Comparison of ENCODE assay signal across 36 mouse cellular contexts in genomic region chr4:149525170-149525569, GRCm38 (mm10). TPM values are rescaled to one million over a fixed set of nuclear protein-coding genes. Genes with fewer than 3 reads are reported as not detected.
DNase-seq lines count a peak whose midpoint lies in the region; ATAC-seq and TF ChIP-seq lines count a peak whose summit lies in the region.
"Had no signal": no experiment of that assay in that cellular context is flagged by ENCODE, and none has a peak within 500 bp of the region (broad histone marks: within the 10 kb centered on the region; RNA-seq: fewer than 3 reads in every experiment).

No protein-coding gene starts in this region.

- peak overlapping the region; percentile 85 for H3K27ac ChIP-seq in heart, adult 2 months
- peak overlapping the region; percentile 46; the same call in 1 of the 2 replicates for H3K27ac ChIP-seq in heart, embryonic 15.5 days
- H3K27ac ChIP-seq in heart, postnatal 0 days (ENCODE audit: low read depth) = peak overlapping the region; percentile 76
- peak overlapping the region; percentile 43; the same call in 1 of the 2 replicates for H3K27ac ChIP-seq in stomach, embryonic 16.5 days (ENCODE audit: low read length)
- H3K27ac ChIP-seq in forebrain, embryonic 12.5 days = no peak overlapping the region
- H3K27ac ChIP-seq: forebrain, embryonic 15.5 days; hindbrain, embryonic 14.5 days; lung, embryonic 15.5 days had no signal

- peaks cover 2% of the 10 kb centered on the region; the same call in 1 of the 2 replicates for H3K79me2 ChIP-seq in heart, adult 2 months (replicated peaks; ENCODE audit: control insufficient read depth, insufficient read depth, low read length)

- H3K27me3 ChIP-seq in heart, adult 2 months (ENCODE audit: control insufficient read depth, insufficient read depth, low read length) = no peaks in the 10 kb centered on the region
- H3K27me3 ChIP-seq in heart, embryonic 15.5 days = no peaks in the 10 kb centered on the region
- no peaks in the 10 kb centered on the region for H3K27me3 ChIP-seq in heart, postnatal 0 days (ENCODE audit: control insufficient read depth, insufficient read depth, low read length)
- no peaks in the 10 kb centered on the region for H3K27me3 ChIP-seq in stomach, embryonic 16.5 days (ENCODE audit: control insufficient read depth, insufficient read depth, low read length)
- no peaks in the 10 kb centered on the region for H3K27me3 ChIP-seq in forebrain, embryonic 12.5 days
- H3K27me3 ChIP-seq: forebrain, embryonic 15.5 days; lung, embryonic 15.5 days; stomach, embryonic 15.5 days had no signal

- H3K4me2 ChIP-seq in heart, embryonic 15.5 days = no peak overlapping the region
- no peak overlapping the region for H3K4me2 ChIP-seq in heart, postnatal 0 days (ENCODE audit: low read depth, low read length)
- no peak overlapping the region for H3K4me2 ChIP-seq in stomach, embryonic 16.5 days (ENCODE audit: low read depth, low read length)
- no peak overlapping the region for H3K4me2 ChIP-seq in forebrain, embryonic 12.5 days
- H3K4me2 ChIP-seq: forebrain, embryonic 15.5 days; hindbrain, embryonic 14.5 days; liver, embryonic 11.5 days; lung, embryonic 15.5 days; midbrain, embryonic 11.5 days; stomach, embryonic 15.5 days had no signal

- H3K9ac ChIP-seq in heart, adult 2 months (ENCODE audit: low read depth, low read length) = no peak overlapping the region
- no peak overlapping the region for H3K9ac ChIP-seq in heart, embryonic 15.5 days
- no peak overlapping the region for H3K9ac ChIP-seq in heart, postnatal 0 days (replicated peaks; ENCODE audit: low read depth, low read length)
- no peak overlapping the region for H3K9ac ChIP-seq in stomach, embryonic 16.5 days (ENCODE audit: low read length)
- no peak overlapping the region for H3K9ac ChIP-seq in forebrain, embryonic 12.5 days
- H3K9ac ChIP-seq: forebrain, embryonic 15.5 days; hindbrain, embryonic 14.5 days; lung, embryonic 15.5 days; stomach, embryonic 15.5 days had no signal

- no peaks in the 10 kb centered on the region for H3K9me3 ChIP-seq in heart, embryonic 15.5 days (replicated peaks)
- no peaks in the 10 kb centered on the region for H3K9me3 ChIP-seq in heart, postnatal 0 days (replicated peaks; ENCODE audit: control insufficient read depth, low read length)
- H3K9me3 ChIP-seq in stomach, embryonic 16.5 days (replicated peaks; ENCODE audit: control insufficient read depth, low read length) = no peaks in the 10 kb centered on the region
- H3K9me3 ChIP-seq in forebrain, embryonic 12.5 days = no peaks in the 10 kb centered on the region
- H3K9me3 ChIP-seq: forebrain, embryonic 15.5 days; lung, embryonic 15.5 days; stomach, embryonic 15.5 days had no signal

- ATAC-seq in heart, embryonic 15.5 days (replicated peaks; ENCODE audit: insufficient number of reproducible peaks, insufficient read depth, low FRiP score, low read depth) = no peak
- no peak for ATAC-seq in heart, postnatal 0 days (ENCODE audit: insufficient read depth, low read depth)
- ATAC-seq in stomach, embryonic 16.5 days (ENCODE audit: insufficient read depth, low FRiP score) = no peak
- ATAC-seq in forebrain, embryonic 12.5 days (ENCODE audit: low FRiP score) = no peak
- ATAC-seq: forebrain, embryonic 15.5 days; intestine, postnatal 0 days; midbrain, embryonic 16.5 days had no signal

- intact Hi-C loops in heart, adult 2 months (cut with DNase I) = no loop called here
- intact Hi-C loops in heart, postnatal 25 days (cut with DNase I) = no loop called here

- no peak for TF ChIP-seq POLR2A in heart, adult 2 months (IDR thresholded peaks at IDR 0.05; ENCODE audit: insufficient read depth, low read depth, low read length)

- TF ChIP-seq EP300 in heart, adult 2 months (IDR thresholded peaks at IDR 0.05; ENCODE audit: insufficient read depth, low read depth, low read length) = 0 out of 2 replicates have a peak, but pooled peaks have one; percentile 45
- TF ChIP-seq EP300 in heart, postnatal 0 days (IDR thresholded peaks at IDR 0.05; ENCODE audit: low read depth) = no peak

- no peak overlapping the region for H3K4me3 ChIP-seq in heart, adult 2 months
- no peak overlapping the region for H3K4me3 ChIP-seq in heart, embryonic 15.5 days
- H3K4me3 ChIP-seq in heart, postnatal 0 days (ENCODE audit: low read depth, low read length) = no peak overlapping the region
- H3K4me3 ChIP-seq in stomach, embryonic 16.5 days (replicated peaks; ENCODE audit: low read length) = no peak overlapping the region
- H3K4me3 ChIP-seq in forebrain, embryonic 12.5 days (replicated peaks) = no peak overlapping the region
- H3K4me3 ChIP-seq: forebrain, embryonic 15.5 days; lung, embryonic 15.5 days; stomach, embryonic 15.5 days had no signal

- H3K4me1 ChIP-seq in heart, adult 2 months (ENCODE audit: control insufficient read depth, insufficient read depth, low read length) = peaks cover 37% of the 10 kb centered on the region
- peaks cover 59% of the 10 kb centered on the region for H3K4me1 ChIP-seq in heart, embryonic 15.5 days (replicated peaks)
- peaks cover 49% of the 10 kb centered on the region for H3K4me1 ChIP-seq in heart, postnatal 0 days (ENCODE audit: control insufficient read depth, insufficient read depth)
- peaks cover 31% of the 10 kb centered on the region; the same call in 1 of the 2 replicates for H3K4me1 ChIP-seq in stomach, embryonic 16.5 days (ENCODE audit: control insufficient read depth, insufficient read depth, low read length)
- H3K4me1 ChIP-seq in forebrain, embryonic 12.5 days = peaks cover 24% of the 10 kb centered on the region

- peak; percentile 33 to 34 for DNase-seq in heart, adult 2 months
- no peak for DNase-seq in heart, postnatal 4 days
- no peak for DNase-seq in heart, postnatal 25 days (ENCODE audit: low spot score)
- DNase-seq in heart, postnatal 0 days (ENCODE audit: low spot score) = no peak
- DNase-seq: B cell, adult 2 months; cerebellum, adult 8-10 months; cerebellum, postnatal 25 days; kidney, postnatal 14 days; layer of hippocampus, adult 9-11 months; lung, postnatal 36 days; right cerebral cortex, postnatal 25 days; thymus, adult 18-20 months; thymus, postnatal 25 days had no signal

- whole genome bisulfite sequencing in heart, adult 2 months = 63% methylated on average over 4 of the region's 4 CpGs
- 73% methylated on average over 4 of the region's 4 CpGs for whole genome bisulfite sequencing in heart, embryonic 15.5 days
- 68% methylated on average over 4 of the region's 4 CpGs for WGBS in heart, postnatal 0 days
- 83% methylated on average over 4 of the region's 4 CpGs for WGBS in stomach, embryonic 16.5 days
- 87% methylated on average over 4 of the region's 4 CpGs for WGBS in forebrain, embryonic 12.5 days

- no peak for TF ChIP-seq CTCF in heart, adult 2 months (IDR thresholded peaks at IDR 0.05)
- TF ChIP-seq CTCF in heart, postnatal 0 days (IDR thresholded peaks at IDR 0.05; ENCODE audit: low read depth) = no peak

- no peaks in the 10 kb centered on the region; the same call in 1 of the 2 replicates for H3K36me3 ChIP-seq in heart, adult 2 months (ENCODE audit: control insufficient read depth, insufficient read depth, low read length)
- H3K36me3 ChIP-seq in heart, embryonic 15.5 days = no peaks in the 10 kb centered on the region
- H3K36me3 ChIP-seq in heart, postnatal 0 days (replicated peaks; ENCODE audit: control insufficient read depth, insufficient read depth, low read length) = no peaks in the 10 kb centered on the region
- no peaks in the 10 kb centered on the region for H3K36me3 ChIP-seq in stomach, embryonic 16.5 days (ENCODE audit: control insufficient read depth, insufficient read depth, low read length)
- no peaks in the 10 kb centered on the region for H3K36me3 ChIP-seq in forebrain, embryonic 12.5 days (replicated peaks)
- H3K36me3 ChIP-seq: forebrain, embryonic 15.5 days; lung, embryonic 15.5 days; stomach, embryonic 15.5 days had no signal

RNA-seq across cellular contexts. Expression of gene Ctnnbip1, which starts 7.1 kb away (rescaled TPM):
- total RNA-seq in heart, adult 2 months (2021) = 10 to 100 TPM; 25.0 to 27.3 TPM
- 25.5 and 26.0 TPM in 2 replicates for polyA plus RNA-seq in heart, adult 2 months (2012; rRNA removed)
- 10 to 100 TPM; 60.5 to 66.4 TPM for total RNA-seq in heart, postnatal 4 days (2021)
- polyA plus RNA-seq in heart, embryonic 15.5 days (2015; fragmentation: Nextera tagmentation; extraction: Ambion mirVana) = 34.7 and 38.0 TPM in 2 replicates
- 10 to 100 TPM; 33.0 to 35.4 TPM for total RNA-seq in heart, postnatal 25 days (2021)
- total RNA-seq in heart, postnatal 0 days (2014; rRNA removed; ENCODE audit: low replicate concordance) = 31.8 and 35.9 TPM in 2 replicates
- polyA plus RNA-seq in heart, postnatal 0 days (2015; fragmentation: Nextera tagmentation; extraction: Ambion mirVana) = 46.3 and 53.6 TPM in 2 replicates
- 56.2 and 57.3 TPM in 2 replicates for polyA plus RNA-seq in stomach, embryonic 16.5 days (2015; fragmentation: Nextera tagmentation; extraction: Ambion mirVana)
- 83.9 and 84.8 TPM in 2 replicates for polyA plus RNA-seq in forebrain, embryonic 12.5 days (2016; fragmentation: Nextera tagmentation; extraction: Ambion mirVana)

RNA-seq across cellular contexts. Expression of gene Lzic, which starts 40.1 kb away (rescaled TPM):
- 10 to 100 TPM; 62.1 to 66.9 TPM for total RNA-seq in heart, adult 2 months (2021)
- 20.2 and 23.8 TPM in 2 replicates for polyA plus RNA-seq in heart, adult 2 months (2012; rRNA removed)
- total RNA-seq in heart, postnatal 4 days (2021) = 10 to 100 TPM; 43.4 to 46.8 TPM
- polyA plus RNA-seq in heart, embryonic 15.5 days (2015; fragmentation: Nextera tagmentation; extraction: Ambion mirVana) = 29.8 and 30.6 TPM in 2 replicates
- total RNA-seq in heart, postnatal 25 days (2021) = 10 to 100 TPM; 55.2 to 64.3 TPM
- 33.7 and 34.8 TPM in 2 replicates for total RNA-seq in heart, postnatal 0 days (2014; rRNA removed; ENCODE audit: low replicate concordance)
- 27.2 and 28.4 TPM in 2 replicates for polyA plus RNA-seq in heart, postnatal 0 days (2015; fragmentation: Nextera tagmentation; extraction: Ambion mirVana)
- 33.3 and 35.9 TPM in 2 replicates for polyA plus RNA-seq in stomach, embryonic 16.5 days (2015; fragmentation: Nextera tagmentation; extraction: Ambion mirVana)
- 48.9 and 53.6 TPM in 2 replicates for polyA plus RNA-seq in forebrain, embryonic 12.5 days (2016; fragmentation: Nextera tagmentation; extraction: Ambion mirVana)

RNA-seq across cellular contexts. Expression of gene Nmnat1, which starts 40.2 kb away (rescaled TPM):
- total RNA-seq in heart, adult 2 months (2021) = 10 to 100 TPM; 29.4 to 36.1 TPM
- 20.6 and 26.2 TPM in 2 replicates for polyA plus RNA-seq in heart, adult 2 months (2012; rRNA removed)
- total RNA-seq in heart, postnatal 4 days (2021) = 10 to 100 TPM; 12.7 to 14.8 TPM
- polyA plus RNA-seq in heart, embryonic 15.5 days (2015; fragmentation: Nextera tagmentation; extraction: Ambion mirVana) = 11.5 and 12.7 TPM in 2 replicates
- 10 to 100 TPM; 29.7 to 30.7 TPM for total RNA-seq in heart, postnatal 25 days (2021)
- 15.3 and 15.9 TPM in 2 replicates for total RNA-seq in heart, postnatal 0 days (2014; rRNA removed; ENCODE audit: low replicate concordance)
- 14.4 and 16.8 TPM in 2 replicates for polyA plus RNA-seq in heart, postnatal 0 days (2015; fragmentation: Nextera tagmentation; extraction: Ambion mirVana)
- polyA plus RNA-seq in stomach, embryonic 16.5 days (2015; fragmentation: Nextera tagmentation; extraction: Ambion mirVana) = 9.3 and 9.6 TPM in 2 replicates
- polyA plus RNA-seq in forebrain, embryonic 12.5 days (2016; fragmentation: Nextera tagmentation; extraction: Ambion mirVana) = 14.3 and 14.7 TPM in 2 replicates

RNA-seq across cellular contexts. Expression of gene Tmem274, which starts 48.0 kb away (rescaled TPM):
- not detected for total RNA-seq in heart, adult 2 months (2021)
- not detected in 2 replicates for polyA plus RNA-seq in heart, adult 2 months (2012; rRNA removed)
- total RNA-seq in heart, postnatal 4 days (2021) = not detected
- 0.35 and 0.48 TPM in 2 replicates for polyA plus RNA-seq in heart, embryonic 15.5 days (2015; fragmentation: Nextera tagmentation; extraction: Ambion mirVana)
- total RNA-seq in heart, postnatal 25 days (2021) = not detected
- total RNA-seq in heart, postnatal 0 days (2014; rRNA removed; ENCODE audit: low replicate concordance) = not detected in 2 replicates
- polyA plus RNA-seq in heart, postnatal 0 days (2015; fragmentation: Nextera tagmentation; extraction: Ambion mirVana) = 0.19 and 0.21 TPM in 2 replicates
- polyA plus RNA-seq in stomach, embryonic 16.5 days (2015; fragmentation: Nextera tagmentation; extraction: Ambion mirVana) = 0.39 and 0.40 TPM in 2 replicates
- 0.55 and 0.69 TPM in 2 replicates for polyA plus RNA-seq in forebrain, embryonic 12.5 days (2016; fragmentation: Nextera tagmentation; extraction: Ambion mirVana)
- total RNA-seq: adrenal gland, adult 18-20 months; adrenal gland, postnatal 36 days; gastrocnemius, adult 18-20 months; granulocyte monocyte progenitor cell, adult 5-6 weeks; left cerebral cortex, postnatal 10 days; megakaryocyte, adult 5-6 weeks; neutrophil, adult 5-6 weeks had no signal
- polyA plus RNA-seq: brain, embryonic 14.5 days; embryonic facial prominence, embryonic 11.5 days; frontal cortex, adult 2 months; hindbrain, embryonic 14.5 days; intestine, postnatal 0 days; limb, embryonic 11.5 days; liver, embryonic 11.5 days; midbrain, embryonic 11.5 days; midbrain, embryonic 16.5 days; neural tube, embryonic 11.5 days had no signal

Comparison
In these comparisons a context has a peak if more than half of its experiments do, and no peak if none do; other contexts are left out.
1. DNase-seq: peak in heart, adult 2 months (2 of 2); none in heart, postnatal 4 days (single experiment), heart, postnatal 25 days (single experiment) and heart, postnatal 0 days (single experiment).